Mouse (Mus musculus): ENCODE measurements at regions not wholly inside any gene's neighbourhood (a gene's known extent, or its start where the extent isn't known, plus 50 kb on each side); places are given as distances from the start of the nearest gene placed in this dataset.

DNA sequence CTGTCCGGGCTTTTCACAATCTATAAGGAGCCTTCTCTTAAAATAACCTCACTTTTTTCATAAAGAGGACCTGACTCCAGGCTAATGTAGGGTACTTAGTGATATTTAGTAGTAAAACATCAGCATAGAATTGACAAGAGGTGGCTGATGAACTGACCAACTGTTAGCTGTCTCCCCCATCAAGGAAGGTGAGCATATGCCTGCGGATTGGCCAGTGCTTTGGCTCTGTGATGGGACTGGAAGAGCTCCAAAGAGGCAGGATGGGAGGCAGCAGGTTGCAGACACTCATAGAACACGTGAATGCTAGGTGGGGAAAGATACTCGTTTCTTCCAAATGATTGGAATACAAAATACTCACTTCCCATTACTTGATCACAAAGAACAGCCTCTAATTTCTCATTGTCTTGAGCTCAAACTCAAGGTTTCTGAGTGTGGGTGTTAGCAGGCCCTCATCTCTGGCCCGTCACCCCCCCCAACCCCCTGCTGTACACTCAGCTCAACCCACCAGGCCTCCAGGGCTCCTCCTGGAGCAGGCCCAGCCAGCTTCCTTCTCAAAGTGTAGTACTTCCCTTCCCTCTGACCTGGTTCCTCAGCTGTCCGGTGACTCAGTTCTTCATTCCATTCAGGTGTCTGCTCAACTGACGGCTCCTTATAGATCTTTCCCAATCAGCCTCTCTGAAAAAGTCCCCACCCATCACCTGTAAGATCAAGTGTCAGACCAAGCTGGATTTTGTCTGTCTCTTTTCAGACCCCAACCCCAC is 160.2 kb upstream of the Rbms1 start:
- TF ChIP-seq CTCF (IDR thresholded peaks at IDR 0.05; ENCODE audit: control insufficient read depth, insufficient read depth, insufficient read length), result no peak
- TF ChIP-seq USF1 (IDR thresholded peaks at IDR 0.05; ENCODE audit: low read depth), result no peak
- TF ChIP-seq FOSL1 (IDR thresholded peaks at IDR 0.05; ENCODE audit: insufficient read depth, low read length, poor library complexity, severe bottlenecking), result no peak
- no peak for TF ChIP-seq MAX (IDR thresholded peaks at IDR 0.05)
- TF ChIP-seq MYOD1 (IDR thresholded peaks at IDR 0.05; ENCODE audit: control insufficient read depth, insufficient read length, low read depth), result no peak
- no peak for TF ChIP-seq CEBPB (IDR thresholded peaks at IDR 0.05; ENCODE audit: low read depth)
- TF ChIP-seq MYOG (IDR thresholded peaks at IDR 0.05; ENCODE audit: control insufficient read depth, extremely low read depth, insufficient read length), result no peak

Measured in C2C12 (cell line).